Mouse (Mus musculus) limb, embryonic 12.5 days (tissue): ENCODE results near the gene Ccdc127. TPM values are rescaled to one million over a fixed set of nuclear protein-coding genes. Genes with fewer than 3 reads are reported as not detected.

Source experiments
- ATAC-seq: fragments of 200-750 bp; cut with Nextera tagmentation; 2 replicates; pipeline ENCODE4 v1.8.0; 2017; ENCODE audit warnings: low read depth, moderate TSS enrichment; ENCODE audit not compliant: insufficient number of reproducible peaks, insufficient read depth, low FRiP score, low TSS enrichment
- H3K27ac ChIP-seq: fragments of 300-500 bp; sonication (generic); 2 replicates; pipeline ENCODE4 v1.5.1; 2016; ENCODE audit warnings: mild to moderate bottlenecking, moderate library complexity
- H3K27me3 ChIP-seq: fragments of 300-500 bp; sonication (generic); 2 replicates; pipeline ENCODE4 v1.6.1; 2016; ENCODE audit warnings: mild to moderate bottlenecking, moderate library complexity
- H3K36me3 ChIP-seq: fragments of 300-500 bp; sonication (generic); 2 replicates; pipeline ENCODE4 v1.6.1; 2016; ENCODE audit warnings: mild to moderate bottlenecking, moderate library complexity
- H3K4me1 ChIP-seq: fragments of 300-500 bp; sonication (generic); replicated peaks from 2 replicates; pipeline ENCODE4 v1.6.1; 2016
- H3K4me2 ChIP-seq: fragments of 300-500 bp; sonication (generic); 2 replicates; pipeline ENCODE4 v1.6.1; 2016; ENCODE audit warnings: mild to moderate bottlenecking, moderate library complexity
- H3K4me3 ChIP-seq: fragments of 300-500 bp; sonication (generic); replicated peaks from 2 replicates; pipeline ENCODE4 v1.5.1; 2016; ENCODE audit warnings: mild to moderate bottlenecking
- H3K9ac ChIP-seq: fragments of 300-500 bp; sonication (generic); replicated peaks from 2 replicates; pipeline ENCODE4 v1.6.1; 2016; ENCODE audit warnings: mild to moderate bottlenecking, moderate library complexity
- H3K9me3 ChIP-seq: fragments of 300-500 bp; sonication (generic); 2 replicates; pipeline ENCODE4 v1.6.1; 2016; ENCODE audit warnings: mild to moderate bottlenecking, moderate library complexity
- WGBS: fragments of 180-500 bp; shearing (Covaris S2); methylation state at CpG from one replicate; pipeline ENCODE4 v1.1.7; 2016; 5-methylcytosine and 5-hydroxymethylcytosine counted together
- polyA plus RNA-seq: library from polyadenylated mRNA; unstranded; fragments of >200 nt; fragmentation: Nextera tagmentation; extraction: Ambion mirVana; gene quantifications from 2 replicates; pipeline ENCODE4 v1.2.1, GENCODE M21; 2016

Ccdc127 gene
- polyA plus RNA-seq = 61.5 and 67.4 TPM in 2 replicates

DNA sequence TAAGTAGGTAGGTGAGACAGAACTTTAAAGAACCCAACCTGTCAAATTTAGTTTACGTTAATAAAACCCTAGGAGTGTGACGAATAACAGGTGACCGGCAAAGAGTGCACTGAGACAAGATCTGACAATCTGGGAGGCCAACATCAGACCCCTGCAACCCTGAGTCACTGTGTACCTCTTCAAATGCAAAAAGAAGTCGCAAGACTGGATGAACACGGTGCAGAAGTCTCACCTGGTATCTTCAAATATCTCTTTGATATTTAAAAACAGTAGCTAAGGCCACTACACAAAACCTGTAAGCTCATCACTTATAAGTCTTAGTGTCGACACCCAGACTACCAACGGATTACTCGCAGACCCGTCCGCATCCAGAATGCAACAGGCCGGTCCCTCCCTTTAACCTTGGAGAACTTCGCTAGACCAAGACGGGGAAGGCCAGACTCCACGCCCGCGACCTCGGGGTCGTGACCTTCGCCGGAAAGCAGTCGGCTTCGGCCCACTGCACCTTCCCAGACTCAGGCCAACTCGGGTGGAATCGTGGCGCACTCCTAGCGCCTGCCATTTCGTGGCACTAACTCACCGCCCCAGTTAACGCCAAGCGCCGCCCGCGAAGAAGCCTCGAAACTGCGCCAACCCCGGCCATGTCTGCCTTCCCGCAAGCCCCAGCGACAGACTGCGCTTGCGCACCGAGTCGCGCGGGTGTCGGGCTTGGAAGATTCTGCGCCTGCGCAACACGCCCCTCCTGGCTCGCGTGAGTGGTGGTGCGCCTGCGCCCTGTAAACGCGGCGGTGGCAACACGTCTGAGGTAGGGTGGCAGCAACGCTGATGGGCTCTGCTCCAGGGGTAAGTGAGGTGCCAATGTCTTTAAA is at the start of gene Ccdc127, which contains the start of gene Sdha:
TSS of gene Ccdc127 (plus strand) at position 744 of the 869 bp plus-strand sequence.
TSS of gene Sdha (minus strand) at position 715 of the 869 bp plus-strand sequence.
- ATAC-seq = peak; percentile 96
- peaks cover 13% of the 10 kb centered on the region for H3K4me1 ChIP-seq
- peak within 1 kb of the TSS; percentile 77 for H3K4me3 ChIP-seq
- H3K9me3 ChIP-seq = no peaks in the 10 kb centered on the region
- peak within 1 kb of the TSS; percentile 64 for H3K4me2 ChIP-seq
- H3K9ac ChIP-seq = peak within 1 kb of the TSS; percentile 87
- H3K27me3 ChIP-seq = no peaks in the 10 kb centered on the region
- H3K36me3 ChIP-seq = peaks cover 22% of the 10 kb centered on the region
- peak within 1 kb of the TSS; percentile 82 for H3K27ac ChIP-seq
- WGBS = 1% methylated on average over 57 of the region's 57 CpGs

DNA sequence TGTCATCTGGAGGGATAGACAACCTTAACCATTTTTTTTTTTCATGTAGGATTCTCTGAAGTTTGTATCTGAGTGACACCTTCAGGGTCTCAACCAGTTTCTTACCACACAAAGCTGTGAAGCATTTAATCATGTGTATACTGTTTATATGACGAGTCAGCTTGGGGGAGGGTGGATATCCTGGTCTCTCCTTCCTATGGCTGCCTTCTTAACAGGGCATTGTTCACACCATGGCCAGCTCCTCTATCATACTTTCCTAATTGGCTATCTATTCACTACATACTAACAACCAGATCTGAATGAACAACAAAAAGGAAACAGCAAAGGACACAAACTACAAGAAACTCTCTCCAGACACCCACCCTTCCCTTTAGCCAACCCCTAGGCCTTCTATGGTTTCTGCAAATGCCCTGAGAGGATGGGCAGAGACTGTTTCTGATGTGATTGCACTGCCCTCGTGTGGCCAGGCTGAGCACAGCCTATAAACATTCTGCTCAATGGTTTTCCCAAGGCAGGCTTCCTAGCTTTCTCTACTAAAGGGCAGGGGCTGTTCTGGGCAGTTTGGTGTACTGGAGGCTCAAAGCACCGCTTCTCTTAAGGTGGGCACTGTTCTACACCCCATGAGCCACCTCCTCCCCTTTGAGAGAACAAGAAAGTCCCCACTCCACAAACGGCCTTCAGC is 49.0 kb upstream of the Ccdc127 start:
- no peak overlapping the region for H3K27ac ChIP-seq
- no peaks in the 10 kb centered on the region for H3K9me3 ChIP-seq
- H3K36me3 ChIP-seq = peaks cover 38% of the 10 kb centered on the region
- H3K4me2 ChIP-seq = no peak overlapping the region
- no peaks in the 10 kb centered on the region for H3K4me1 ChIP-seq
- peak; percentile 57; the same call in 1 of the 2 replicates for ATAC-seq
- 39% methylated on average over 4 of the region's 4 CpGs for WGBS
- H3K27me3 ChIP-seq = no peaks in the 10 kb centered on the region
- H3K9ac ChIP-seq = no peak overlapping the region
- H3K4me3 ChIP-seq = no peak overlapping the region

DNA sequence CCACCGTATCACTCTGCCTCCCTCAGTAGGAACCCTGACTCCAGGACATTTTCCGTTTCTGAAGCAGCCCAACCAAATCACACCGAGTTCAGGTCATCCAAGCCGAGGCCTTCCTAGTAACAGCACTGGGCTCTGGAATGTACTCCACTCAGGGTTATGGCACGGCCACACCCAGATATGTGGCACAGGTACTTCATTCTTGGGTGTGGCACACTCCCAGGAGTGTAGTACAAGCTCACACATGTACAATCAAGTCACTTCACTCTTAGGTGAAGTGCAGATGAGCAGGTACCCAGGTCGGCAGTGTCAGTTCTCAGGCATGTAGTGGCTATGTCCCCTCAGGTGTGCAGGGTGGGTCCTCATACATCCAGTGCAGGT is 48.5 kb upstream of the Ccdc127 start:
- 74% methylated on average over 6 of the region's 6 CpGs for WGBS
- peak; percentile 45; the same call in 1 of the 2 replicates for ATAC-seq
- no peak overlapping the region for H3K27ac ChIP-seq
- H3K4me2 ChIP-seq = no peak overlapping the region
- H3K4me1 ChIP-seq = no peaks in the 10 kb centered on the region
- H3K4me3 ChIP-seq = no peak overlapping the region
- H3K9ac ChIP-seq = no peak overlapping the region
- no peaks in the 10 kb centered on the region for H3K9me3 ChIP-seq
- peaks cover 42% of the 10 kb centered on the region for H3K36me3 ChIP-seq
- no peaks in the 10 kb centered on the region for H3K27me3 ChIP-seq

DNA sequence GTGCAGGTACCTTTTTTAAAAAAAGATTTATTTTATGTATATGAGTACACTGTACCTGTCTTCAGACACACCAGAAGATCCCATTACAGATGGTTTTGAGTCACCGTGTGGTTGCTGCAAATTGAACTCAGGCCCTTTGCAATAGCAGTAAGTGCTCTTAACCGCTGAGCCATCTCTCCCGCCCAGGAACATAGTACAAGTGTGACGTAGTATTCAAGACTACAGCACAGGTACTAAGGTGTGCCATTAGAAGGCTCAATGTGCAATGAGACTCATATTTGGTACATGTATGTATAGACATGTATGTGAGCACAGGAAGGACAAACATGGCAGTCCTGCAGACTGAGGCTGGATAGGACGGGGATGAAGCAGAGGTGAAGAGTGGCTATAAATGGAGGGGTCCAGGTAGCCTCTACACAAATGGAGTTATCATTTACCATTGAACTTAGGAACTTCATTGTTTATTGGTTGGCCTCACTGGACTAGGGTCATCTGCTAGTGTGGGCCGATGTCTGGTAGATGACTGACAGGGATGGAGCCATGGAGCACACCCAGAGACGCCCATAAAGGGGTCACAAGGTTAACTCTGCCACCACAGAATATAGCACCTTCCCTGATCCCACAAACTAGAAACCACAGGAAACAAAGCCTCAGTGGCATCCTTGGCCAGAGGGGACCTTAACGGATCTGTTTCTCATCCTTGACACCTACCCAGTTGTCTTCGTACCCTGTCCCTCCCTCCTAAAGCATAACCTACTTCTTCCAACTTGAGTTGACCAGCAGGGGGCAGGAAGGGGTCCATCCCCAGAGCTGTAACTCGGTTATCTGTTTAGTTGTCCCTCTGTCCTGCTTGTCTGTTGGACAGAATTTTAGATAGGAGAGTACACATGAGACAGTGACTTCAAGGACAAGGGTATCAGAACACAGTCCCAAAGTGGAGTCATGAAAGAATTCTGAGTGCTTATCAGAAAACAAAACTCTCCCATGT is 47.8 kb upstream of the Ccdc127 start:
- Histone ChIP-seq H3K36me3 (peaks cover 49% of the 10 kb centered on the region), H3K9ac (no peak overlapping the region), H3K4me1 (no peaks in the 10 kb centered on the region), H3K27ac (no peak overlapping the region), H3K4me3 (no peak overlapping the region), H3K9me3 (no peaks in the 10 kb centered on the region), H3K4me2 (no peak overlapping the region), H3K27me3 (no peaks in the 10 kb centered on the region)
- no peak for ATAC-seq
- WGBS = 83% methylated on average over 10 of the region's 10 CpGs

DNA sequence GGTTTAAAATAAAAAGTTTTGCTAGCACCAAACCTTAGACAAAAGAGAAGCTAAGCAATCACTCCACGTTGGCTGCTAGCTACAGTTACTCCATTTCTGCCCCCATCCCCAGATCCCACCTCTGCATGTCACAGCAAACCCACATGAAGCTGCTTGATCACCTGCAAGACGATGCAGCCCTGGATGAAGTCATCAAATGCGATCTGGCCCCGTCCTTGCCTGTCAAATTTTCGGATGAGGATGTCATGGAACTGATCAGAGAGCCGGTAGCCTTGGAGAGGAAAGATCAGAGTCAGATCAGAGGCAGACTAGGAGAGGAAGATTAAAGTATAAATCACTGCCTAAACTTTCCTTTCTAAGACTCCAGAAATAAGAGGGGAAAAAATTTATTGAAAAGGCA is 44.7 kb upstream of the Ccdc127 start:
- Histone ChIP-seq H3K36me3 (peaks cover 78% of the 10 kb centered on the region), H3K9me3 (no peaks in the 10 kb centered on the region), H3K4me3 (no peak overlapping the region), H3K27ac (no peak overlapping the region), H3K9ac (no peak overlapping the region), H3K4me2 (no peak overlapping the region), H3K27me3 (no peaks in the 10 kb centered on the region), H3K4me1 (no peaks in the 10 kb centered on the region)
- 87% methylated on average over 6 of the region's 6 CpGs for WGBS
- ATAC-seq = no peak

DNA sequence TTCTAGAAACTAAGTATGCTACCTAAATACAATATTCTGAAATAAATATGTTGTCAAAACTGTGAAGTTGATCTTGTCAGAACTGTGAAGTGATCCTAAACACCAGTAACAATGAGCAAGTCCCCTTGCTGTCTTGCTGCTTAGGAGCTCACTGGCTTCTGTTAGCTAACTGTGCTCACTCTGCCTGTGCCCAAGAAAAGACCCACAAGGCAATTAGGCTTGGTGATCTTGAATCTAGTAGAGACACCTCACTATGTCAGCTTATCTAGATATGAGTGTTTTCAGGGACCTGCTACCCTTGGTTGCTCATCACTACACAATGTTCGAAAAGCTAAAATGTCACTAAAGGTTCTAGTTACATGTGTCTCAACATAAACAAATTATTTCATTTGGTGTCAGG is 44.3 kb upstream of the Ccdc127 start:
- Histone ChIP-seq H3K4me3 (no peak overlapping the region), H3K27ac (no peak overlapping the region), H3K4me2 (no peak overlapping the region), H3K4me1 (no peaks in the 10 kb centered on the region), H3K9ac (no peak overlapping the region), H3K9me3 (no peaks in the 10 kb centered on the region), H3K36me3 (peaks cover 82% of the 10 kb centered on the region), H3K27me3 (no peaks in the 10 kb centered on the region)
- no peak for ATAC-seq
- WGBS = 95% methylated on average over 1 of the region's 1 CpGs

DNA sequence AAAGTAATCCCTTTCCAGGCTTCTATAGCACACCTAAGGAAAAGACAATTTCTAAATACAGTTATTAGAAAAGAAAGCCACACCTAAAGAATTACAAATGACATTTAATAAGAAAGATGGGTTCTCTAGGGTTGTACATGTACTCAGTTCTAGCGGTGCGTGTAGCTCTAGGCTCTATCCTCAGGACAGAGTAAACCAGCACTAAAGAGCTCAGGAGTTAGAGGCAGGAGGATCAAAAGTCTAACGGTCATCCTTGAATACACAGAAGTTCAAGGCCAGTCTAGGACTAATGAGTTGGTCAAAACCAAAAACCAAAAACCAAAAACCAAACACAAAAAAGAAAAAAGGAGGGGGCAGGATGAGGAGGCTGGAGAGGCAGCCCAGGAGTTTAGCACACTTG is 35.5 kb upstream of the Ccdc127 start:
- peaks cover 12% of the 10 kb centered on the region for H3K4me1 ChIP-seq
- no peak for ATAC-seq
- WGBS = 96% methylated on average over 3 of the region's 3 CpGs

DNA sequence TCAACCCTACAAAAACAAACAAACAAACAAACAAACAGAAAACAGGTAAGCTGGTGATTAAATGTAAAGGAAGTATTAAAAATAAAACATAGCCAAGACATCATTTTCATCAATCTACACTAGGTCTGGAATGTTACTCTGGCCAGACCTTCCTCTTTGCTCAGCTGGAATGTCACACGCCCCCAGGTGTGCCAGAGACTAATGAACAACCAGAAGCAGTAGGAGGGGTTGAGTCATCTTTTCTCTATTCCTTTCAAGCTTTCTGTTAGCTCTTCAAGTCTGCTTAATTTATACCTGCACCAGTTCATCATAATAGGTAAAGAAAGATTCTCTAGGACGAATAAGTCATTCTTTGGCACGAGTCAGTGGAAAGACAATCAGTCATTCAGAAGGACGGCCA is 33.7 kb upstream of the Ccdc127 start:
- peak overlapping the region; percentile 80 for H3K4me2 ChIP-seq
- H3K4me1 ChIP-seq = peaks cover 12% of the 10 kb centered on the region
- 25% methylated on average over 4 of the region's 4 CpGs for WGBS
- H3K9me3 ChIP-seq = no peaks in the 10 kb centered on the region
- H3K36me3 ChIP-seq = peaks cover 25% of the 10 kb centered on the region
- ATAC-seq = no peak
- H3K4me3 ChIP-seq = peak overlapping the region; percentile 91
- peak overlapping the region; percentile 81 for H3K9ac ChIP-seq
- H3K27me3 ChIP-seq = no peaks in the 10 kb centered on the region
- no peak overlapping the region for H3K27ac ChIP-seq

More for the DNA sequence above, 35.5 kb upstream of the Ccdc127 start:
- H3K9me3 ChIP-seq = no peaks in the 10 kb centered on the region
- peaks cover 25% of the 10 kb centered on the region for H3K36me3 ChIP-seq
- no peak overlapping the region for H3K27ac ChIP-seq
- no peak overlapping the region for H3K9ac ChIP-seq
- no peak overlapping the region for H3K4me2 ChIP-seq
- H3K27me3 ChIP-seq = no peaks in the 10 kb centered on the region
- H3K4me3 ChIP-seq = no peak overlapping the region

DNA sequence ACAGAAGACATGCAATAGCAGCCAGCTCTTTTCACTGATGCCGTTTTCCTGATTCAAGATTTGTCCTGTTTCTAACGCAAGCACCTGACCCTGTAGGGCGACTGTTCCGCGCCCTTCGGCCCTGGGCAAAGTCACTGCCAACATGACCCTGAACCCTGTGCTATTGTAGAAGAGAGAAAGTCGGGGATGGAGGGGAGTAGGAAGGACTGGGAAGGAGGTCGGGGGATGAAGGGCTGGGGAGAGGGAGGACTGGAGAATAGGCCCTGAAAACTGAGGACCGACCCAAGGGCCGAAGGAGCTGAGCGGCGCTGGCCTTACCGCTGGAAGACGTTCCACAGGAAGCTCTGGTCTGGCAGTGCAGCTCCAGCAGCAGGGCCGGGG is 33.3 kb upstream of the Ccdc127 start:
- ATAC-seq = peak; percentile 62; the same call in 1 of the 2 replicates
- WGBS = 4% methylated on average over 15 of the region's 15 CpGs
- no peaks in the 10 kb centered on the region for H3K9me3 ChIP-seq
- peaks cover 29% of the 10 kb centered on the region for H3K36me3 ChIP-seq
- peaks cover 12% of the 10 kb centered on the region for H3K4me1 ChIP-seq
- H3K27me3 ChIP-seq = no peaks in the 10 kb centered on the region
- H3K9ac ChIP-seq = peak overlapping the region; percentile 81
- peak overlapping the region; percentile 69 for H3K27ac ChIP-seq
- H3K4me2 ChIP-seq = peak overlapping the region; percentile 80
- peak overlapping the region; percentile 91 for H3K4me3 ChIP-seq

DNA sequence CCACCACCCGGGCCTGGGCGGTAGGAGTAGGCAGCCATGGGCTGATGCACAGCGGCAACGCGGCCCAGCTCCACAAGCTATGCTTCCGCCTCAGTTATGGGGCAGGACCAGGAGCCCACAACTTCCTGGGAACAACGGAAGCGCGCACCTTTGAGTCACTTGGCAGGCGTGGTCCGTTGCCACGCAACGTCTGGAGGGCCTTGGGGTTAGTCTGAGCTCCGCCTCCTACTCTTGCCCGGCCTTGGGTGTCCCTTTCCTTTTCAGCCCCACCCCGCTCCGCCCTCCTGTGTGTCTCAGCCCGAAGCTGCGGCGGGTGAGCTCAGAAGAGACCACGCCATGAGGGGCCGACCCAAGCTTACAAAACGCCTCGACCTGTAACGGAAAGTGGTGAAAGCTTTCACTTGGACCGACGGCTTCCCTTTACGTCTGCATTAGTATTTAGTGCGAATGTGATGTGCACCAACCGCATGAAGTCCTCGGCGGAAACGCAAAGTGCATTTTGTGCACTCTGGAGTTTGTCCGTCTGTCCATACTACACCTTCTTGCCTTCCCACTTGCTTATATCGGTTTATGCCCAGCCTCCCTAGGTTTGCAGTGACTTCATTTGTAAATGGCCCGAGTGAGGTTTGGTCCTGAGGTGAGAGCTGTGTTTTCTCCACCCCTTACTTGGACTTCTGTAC is 32.8 kb upstream of the Ccdc127 start, which contains the start of gene Pdcd6:
TSS of gene Pdcd6 (minus strand) at position 411 of the 680 bp plus-strand sequence.
- Histone ChIP-seq H3K36me3 (peaks cover 35% of the 10 kb centered on the region), H3K9ac (peak within 1 kb of the TSS; percentile 81), H3K27ac (peak within 1 kb of the TSS; percentile 69), H3K27me3 (no peaks in the 10 kb centered on the region), H3K4me2 (peak within 1 kb of the TSS; percentile 80), H3K4me1 (peaks cover 12% of the 10 kb centered on the region), H3K9me3 (no peaks in the 10 kb centered on the region), H3K4me3 (peak within 1 kb of the TSS; percentile 91)
- under 1% methylated on average over 36 of the region's 36 CpGs for WGBS
- peak; percentile 99 for ATAC-seq
